In the genomic region with DNA sequence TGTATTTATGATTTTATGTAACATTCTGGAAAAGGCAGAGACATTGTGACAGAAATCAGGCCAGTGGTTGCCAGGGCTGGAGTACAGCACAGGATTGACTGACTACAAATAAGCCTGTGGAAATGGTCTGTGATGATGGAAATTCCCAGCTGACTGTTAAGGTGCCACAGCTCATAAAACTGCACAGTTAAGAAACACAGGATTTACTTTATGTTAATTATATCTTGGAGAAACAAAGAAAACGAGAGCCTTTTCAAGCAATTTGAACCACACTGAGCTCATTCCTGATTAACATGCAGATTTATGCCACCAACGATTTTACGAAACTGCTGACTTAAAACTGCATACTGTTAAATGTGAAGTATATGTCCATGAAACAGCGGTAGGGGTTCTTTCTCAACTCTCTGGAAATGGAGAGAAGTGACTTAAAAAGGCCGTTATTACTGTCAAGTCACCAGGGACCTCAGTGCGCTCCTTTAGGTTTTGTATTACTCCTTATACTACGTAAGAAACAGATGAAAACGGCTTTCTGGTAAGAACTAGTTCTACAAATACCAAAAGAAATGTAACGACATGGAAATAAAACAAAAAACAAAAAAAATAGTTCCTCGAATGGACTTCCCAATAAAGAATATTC, we compare ENCODE assay signal across 12 mouse cellular contexts.
DNase-seq lines count a peak whose midpoint lies in the region; ATAC-seq and TF ChIP-seq lines count a peak whose summit lies in the region.
"Had no signal": no experiment of that assay in that cellular context is flagged by ENCODE, and none has a peak within 500 bp of the region (broad histone marks: within the 10 kb centered on the region; RNA-seq: fewer than 3 reads in every experiment).

No protein-coding gene starts in this region.

- 87% methylated on average over 10 of the region's 10 CpGs for WGBS in lung, postnatal 0 days
- WGBS in hindbrain, postnatal 0 days: 64% methylated on average over 10 of the region's 10 CpGs
- 47% methylated on average over 10 of the region's 10 CpGs for WGBS in neural tube, embryonic 15.5 days

- no peak for TF ChIP-seq EP300 in lung, postnatal 0 days (IDR thresholded peaks at IDR 0.05)

- no peak for TF ChIP-seq CTCF in lung, postnatal 0 days (IDR thresholded peaks at IDR 0.05)
- TF ChIP-seq CTCF in hindbrain, postnatal 0 days (IDR thresholded peaks at IDR 0.05; ENCODE audit: low read depth): no peak

- no peak overlapping the region for H3K27ac ChIP-seq in lung, postnatal 0 days (ENCODE audit: low read length)
- H3K27ac ChIP-seq in hindbrain, postnatal 0 days: no peak overlapping the region
- H3K27ac ChIP-seq in neural tube, embryonic 15.5 days (replicated peaks): no peak overlapping the region
- H3K27ac ChIP-seq: liver, embryonic 12.5 days; stomach, postnatal 0 days had no signal

- intact Hi-C loops in gastrocnemius, postnatal 36 days (cut with DNase I): no loop called here

- H3K4me2 ChIP-seq in lung, postnatal 0 days (replicated peaks; ENCODE audit: low read depth, low read length): no peak overlapping the region
- H3K4me2 ChIP-seq in hindbrain, postnatal 0 days (ENCODE audit: low read depth, low read length): peak overlapping the region; percentile 21
- peak overlapping the region; percentile 15 for H3K4me2 ChIP-seq in neural tube, embryonic 15.5 days
- H3K4me2 ChIP-seq: heart, embryonic 11.5 days; liver, embryonic 12.5 days had no signal

- H3K9ac ChIP-seq in lung, postnatal 0 days (replicated peaks; ENCODE audit: low read depth): no peak overlapping the region
- H3K9ac ChIP-seq in hindbrain, postnatal 0 days (replicated peaks; ENCODE audit: low read length): no peak overlapping the region
- H3K9ac ChIP-seq in neural tube, embryonic 15.5 days (replicated peaks): no peak overlapping the region
- H3K9ac ChIP-seq: liver, embryonic 12.5 days had no signal

- DNase-seq in cerebellum, adult 9-10 months: peak; percentile 9
- no peak for DNase-seq in cerebellum, postnatal 4 days (ENCODE audit: low spot score in 2 of 2)
- peak; percentile 6 for DNase-seq in lung, postnatal 0 days (ENCODE audit: low spot score)
- no peak for DNase-seq in lung, adult 18-20 months
- DNase-seq in hindbrain, postnatal 0 days (ENCODE audit: low spot score): peak; percentile 17
- DNase-seq in embryo, embryonic 9.5 days (ENCODE audit: extremely low spot score): no peak
- no peak for DNase-seq in gastrocnemius, postnatal 36 days

- H3K4me3 ChIP-seq in lung, postnatal 0 days (ENCODE audit: low read depth, low read length): no peak overlapping the region
- no peak overlapping the region for H3K4me3 ChIP-seq in hindbrain, postnatal 0 days (ENCODE audit: low read length)
- H3K4me3 ChIP-seq in neural tube, embryonic 15.5 days (replicated peaks): no peak overlapping the region
- H3K4me3 ChIP-seq: liver, embryonic 12.5 days had no signal

- no peaks in the 10 kb centered on the region for H3K36me3 ChIP-seq in lung, postnatal 0 days (ENCODE audit: insufficient read depth, low read length)
- H3K36me3 ChIP-seq in hindbrain, postnatal 0 days (ENCODE audit: insufficient read depth, low read length): no peaks in the 10 kb centered on the region
- no peaks in the 10 kb centered on the region for H3K36me3 ChIP-seq in neural tube, embryonic 15.5 days
- H3K36me3 ChIP-seq: G1E; liver, embryonic 12.5 days had no signal

- H3K4me1 ChIP-seq in lung, postnatal 0 days (ENCODE audit: insufficient read depth, low read depth, low read length): no peaks in the 10 kb centered on the region
- no peaks in the 10 kb centered on the region for H3K4me1 ChIP-seq in hindbrain, postnatal 0 days (ENCODE audit: insufficient read depth, low read length)
- H3K4me1 ChIP-seq in neural tube, embryonic 15.5 days: peaks cover 7% of the 10 kb centered on the region; the same call in 1 of the 2 replicates
- H3K4me1 ChIP-seq: liver, embryonic 12.5 days had no signal

- no peaks in the 10 kb centered on the region for H3K9me3 ChIP-seq in lung, postnatal 0 days (ENCODE audit: low read length)
- H3K9me3 ChIP-seq in hindbrain, postnatal 0 days (ENCODE audit: low read length): no peaks in the 10 kb centered on the region
- no peaks in the 10 kb centered on the region for H3K9me3 ChIP-seq in neural tube, embryonic 15.5 days (replicated peaks)
- H3K9me3 ChIP-seq: G1E; liver, embryonic 12.5 days had no signal

- no peaks in the 10 kb centered on the region for H3K27me3 ChIP-seq in lung, postnatal 0 days (replicated peaks; ENCODE audit: insufficient read depth, low read length)
- H3K27me3 ChIP-seq in hindbrain, postnatal 0 days (ENCODE audit: insufficient read depth, low read length): no peaks in the 10 kb centered on the region
- H3K27me3 ChIP-seq in neural tube, embryonic 15.5 days (replicated peaks): no peaks in the 10 kb centered on the region
- H3K27me3 ChIP-seq: liver, embryonic 12.5 days had no signal

- no peak for ATAC-seq in lung, postnatal 0 days
- ATAC-seq in hindbrain, postnatal 0 days: 0 out of 2 replicates have a peak, but pooled peaks have one; percentile 40
- ATAC-seq in neural tube, embryonic 15.5 days (ENCODE audit: low FRiP score): peak; percentile 74
- ATAC-seq: liver, embryonic 12.5 days had no signal

Comparison
In these comparisons a context has a peak if more than half of its experiments do, and no peak if none do; other contexts are left out.
1. DNase-seq: peak in cerebellum, adult 9-10 months (single experiment), lung, postnatal 0 days (single experiment) and hindbrain, postnatal 0 days (single experiment); none in cerebellum, postnatal 4 days (0 of 2), lung, adult 18-20 months (0 of 2), embryo, embryonic 9.5 days (single experiment) and gastrocnemius, postnatal 36 days (0 of 2).